Mouse (Mus musculus) activated CD4-positive, CD25-positive, alpha-beta regulatory T cell, adult 4 months (primary cell): ENCODE data around the gene Map3k20. TPM values are rescaled to one million over a fixed set of nuclear protein-coding genes. Genes with fewer than 3 reads are reported as not detected.

Experiments used
- polyA plus RNA-seq, 2 experiments: library from polyadenylated mRNA; unstranded; fragments of 100-300 nt; shearing (Covaris generic); gene quantifications; one replicate each; pipeline ENCODE4 v1.2.1; 2017

Map3k20 gene
- polyA plus RNA-seq, 2 experiments from 2014 or later = 0.42 to 0.55 TPM

Other genes with a start within 250 kb of the Map3k20 start
- 10 to 100 TPM; 31.9 to 53.0 TPM for gene Cdca7, start 190.5 kb downstream of the Map3k20 start, polyA plus RNA-seq